ENCODE assay signal across 8 mouse cellular contexts in genomic region chr13:60364778-60365672, GRCm38 (mm10).
DNase-seq lines count a peak whose midpoint lies in the region; ATAC-seq and TF ChIP-seq lines count a peak whose summit lies in the region.

No protein-coding gene starts in this region.

- H3K79me3 ChIP-seq in C2C12 (ENCODE audit: low read depth) = no peaks in the 10 kb centered on the region

- no peaks in the 10 kb centered on the region for H3K27me3 ChIP-seq in C2C12 (ENCODE audit: control insufficient read depth, insufficient read depth, insufficient read length)
- H3K27me3 ChIP-seq in limb, embryonic 11.5 days (ENCODE audit: control insufficient read depth, insufficient read depth, low read length) = no peaks in the 10 kb centered on the region

- no peaks in the 10 kb centered on the region for H3K79me2 ChIP-seq in C2C12 (ENCODE audit: control insufficient read depth, insufficient read depth)

- TF ChIP-seq CTCF in C2C12 (IDR thresholded peaks at IDR 0.05; ENCODE audit: control insufficient read depth, insufficient read depth, insufficient read length) = no peak

- H3K4me1 ChIP-seq in limb, embryonic 11.5 days (ENCODE audit: control insufficient read depth, insufficient read depth, low read length) = peaks cover 15% of the 10 kb centered on the region

- no peak overlapping the region for H3K9ac ChIP-seq in limb, embryonic 11.5 days (ENCODE audit: low read length)

- H3K27ac ChIP-seq in limb, embryonic 11.5 days (replicated peaks; ENCODE audit: low read depth, low read length) = peak overlapping the region; percentile 78

- peak; percentile 7 to 20 for DNase-seq in cerebellum, postnatal 10 days
- DNase-seq in cerebellum, postnatal 4 days (ENCODE audit: low spot score in 2 of 2) = no peak
- DNase-seq in gastrocnemius, postnatal 25 days = peak; percentile 62
- peak; percentile 78 for DNase-seq in limb, embryonic 11.5 days (ENCODE audit: low spot score)
- no peak for DNase-seq in left cerebral cortex, postnatal 10 days (ENCODE audit: extremely low spot score in 1 of 2, low spot score in 2 of 2)
- DNase-seq in cerebellum, postnatal 14 days = no peak
- no peak for DNase-seq in thymus, adult 18-20 months

- peak overlapping the region; percentile 27 for H3ac ChIP-seq in C2C12 (ENCODE audit: control insufficient read depth, insufficient read length, low read depth)

- intact Hi-C loops in left cerebral cortex, postnatal 10 days (cut with DNase I) = no loop called here

- H3K4me3 ChIP-seq in C2C12 (ENCODE audit: insufficient read depth, poor library complexity, severe bottlenecking) = no peak overlapping the region
- H3K4me3 ChIP-seq in limb, embryonic 11.5 days (ENCODE audit: low read depth, low read length) = no peak overlapping the region

- WGBS in limb, embryonic 11.5 days = 25% methylated on average over 13 of the region's 13 CpGs

- ATAC-seq in limb, embryonic 11.5 days (ENCODE audit: insufficient number of reproducible peaks, low FRiP score, low TSS enrichment, low read depth) = peak; percentile 88

- no peaks in the 10 kb centered on the region for H3K36me3 ChIP-seq in C2C12 (ENCODE audit: control insufficient read depth, insufficient read depth)
- no peaks in the 10 kb centered on the region for H3K36me3 ChIP-seq in limb, embryonic 11.5 days (ENCODE audit: control insufficient read depth, insufficient read depth, low read length)

- H3K9me3 ChIP-seq in limb, embryonic 11.5 days (ENCODE audit: control insufficient read depth, low read length) = no peaks in the 10 kb centered on the region

- no peak overlapping the region; the same call in 1 of the 2 replicates for H3K4me2 ChIP-seq in limb, embryonic 11.5 days (ENCODE audit: low read depth, severe bottlenecking)

TF ChIP-seq in C2C12, 6 proteins besides CTCF, POLR2A, EP300 and RAD21:
- TF ChIP-seq MYOD1 (IDR thresholded peaks at IDR 0.05; ENCODE audit: control insufficient read depth, insufficient read length, low read depth) (peak; percentile 80), FOSL1 (IDR thresholded peaks at IDR 0.05; ENCODE audit: insufficient read depth, low read length, poor library complexity, severe bottlenecking) (no peak), CEBPB (IDR thresholded peaks at IDR 0.05; ENCODE audit: low read depth) (no peak)

Comparison
In these comparisons a context has a peak if more than half of its experiments do, and no peak if none do; other contexts are left out.
1. DNase-seq: peak in cerebellum, postnatal 10 days (2 of 2), gastrocnemius, postnatal 25 days (single experiment) and limb, embryonic 11.5 days (single experiment); none in cerebellum, postnatal 4 days (0 of 2), left cerebral cortex, postnatal 10 days (0 of 2), cerebellum, postnatal 14 days (0 of 2) and thymus, adult 18-20 months (0 of 2).